Mouse (Mus musculus): Measurements from ENCODE around the gene Golga2. TPM values are rescaled to one million over a fixed set of nuclear protein-coding genes. Genes with fewer than 3 reads are reported as not detected.

Golga2 gene
- polyA plus RNA-seq, 1 experiment from 2014 or later = 22.2 TPM

DNA sequence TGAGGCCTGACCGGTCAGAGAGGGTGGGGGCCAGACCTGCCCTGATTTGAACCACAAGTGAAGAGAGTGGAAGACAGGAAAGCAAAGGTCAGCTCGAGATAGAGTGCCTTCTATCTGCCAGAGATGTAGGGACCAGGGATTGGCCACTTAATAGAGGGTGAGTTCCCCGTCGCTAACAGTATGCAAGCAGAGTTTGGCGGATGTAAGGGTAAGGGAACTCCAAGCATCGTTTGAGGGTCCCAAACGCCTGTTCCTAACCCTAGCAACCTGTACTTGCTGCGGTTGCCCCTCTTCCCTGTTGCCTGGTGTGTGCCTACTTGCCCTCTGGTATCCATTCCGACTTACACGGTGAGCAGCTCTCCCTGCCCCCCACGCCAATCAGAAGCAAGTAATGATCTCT is 33.5 kb downstream of the Golga2 start:
- no peaks in the 10 kb centered on the region for H3K36me3 ChIP-seq
- H3K27me3 ChIP-seq (replicated peaks) = peaks cover 38% of the 10 kb centered on the region
- peak overlapping the region; percentile 90; the same call in 1 of the 2 replicates for H3K27ac ChIP-seq (replicated peaks)
- H3K9me3 ChIP-seq = no peaks in the 10 kb centered on the region
- no peak overlapping the region for H3K4me2 ChIP-seq
- 58% methylated on average over 11 of the region's 11 CpGs for WGBS
- no peak overlapping the region for H3K9ac ChIP-seq
- no peak for ATAC-seq (ENCODE audit: extremely low read depth, insufficient number of reproducible peaks, low FRiP score, low TSS enrichment)
- H3K4me1 ChIP-seq = peaks cover 56% of the 10 kb centered on the region
- no peak overlapping the region for H3K4me3 ChIP-seq

DNA sequence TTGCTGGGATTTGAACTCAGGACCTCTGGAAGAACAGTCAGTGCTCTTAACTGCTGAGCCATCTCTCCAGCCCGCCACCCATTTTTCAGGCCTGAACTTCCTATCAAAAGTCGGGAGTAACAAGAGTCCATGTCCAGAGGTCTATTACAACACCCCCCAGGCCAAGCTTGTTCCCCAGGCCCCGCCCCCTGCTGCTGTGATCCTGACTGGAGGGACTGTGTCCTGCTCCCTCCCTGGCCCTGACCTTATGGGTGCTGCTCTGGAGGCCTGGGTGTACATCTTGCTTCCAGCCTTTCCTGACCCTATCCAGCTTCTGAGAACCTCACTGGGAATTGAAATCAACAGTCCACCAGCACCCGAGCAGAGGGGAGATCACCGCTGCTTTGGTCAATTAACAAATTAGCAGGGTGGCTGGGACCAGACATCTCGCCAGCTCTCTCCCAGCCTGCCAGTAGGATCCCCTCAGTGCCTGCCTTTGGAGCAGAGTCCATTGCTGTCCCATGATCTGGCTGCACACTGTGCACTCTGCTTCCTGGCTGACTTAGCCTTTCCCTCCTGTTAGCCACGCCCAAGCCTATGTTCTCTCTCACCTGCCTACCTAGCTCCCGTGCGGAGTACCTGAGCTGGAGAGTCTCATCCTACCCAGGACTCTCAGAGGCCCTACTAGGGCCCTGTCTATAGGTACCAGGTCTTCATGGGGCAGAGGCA is 34.6 kb downstream of the Golga2 start:
- Histone ChIP-seq H3K9me3 (no peaks in the 10 kb centered on the region), H3K4me3 (no peak overlapping the region), H3K27me3 (replicated peaks) (peaks cover 35% of the 10 kb centered on the region), H3K36me3 (no peaks in the 10 kb centered on the region), H3K9ac (no peak overlapping the region), H3K4me1 (peaks cover 47% of the 10 kb centered on the region), H3K4me2 (no peak overlapping the region), H3K27ac (replicated peaks) (0 out of 2 replicates have a peak overlapping the region, but pooled peaks have one; percentile 21)
- no peak for ATAC-seq (ENCODE audit: extremely low read depth, insufficient number of reproducible peaks, low FRiP score, low TSS enrichment)
- 61% methylated on average over 9 of the region's 9 CpGs for WGBS

DNA sequence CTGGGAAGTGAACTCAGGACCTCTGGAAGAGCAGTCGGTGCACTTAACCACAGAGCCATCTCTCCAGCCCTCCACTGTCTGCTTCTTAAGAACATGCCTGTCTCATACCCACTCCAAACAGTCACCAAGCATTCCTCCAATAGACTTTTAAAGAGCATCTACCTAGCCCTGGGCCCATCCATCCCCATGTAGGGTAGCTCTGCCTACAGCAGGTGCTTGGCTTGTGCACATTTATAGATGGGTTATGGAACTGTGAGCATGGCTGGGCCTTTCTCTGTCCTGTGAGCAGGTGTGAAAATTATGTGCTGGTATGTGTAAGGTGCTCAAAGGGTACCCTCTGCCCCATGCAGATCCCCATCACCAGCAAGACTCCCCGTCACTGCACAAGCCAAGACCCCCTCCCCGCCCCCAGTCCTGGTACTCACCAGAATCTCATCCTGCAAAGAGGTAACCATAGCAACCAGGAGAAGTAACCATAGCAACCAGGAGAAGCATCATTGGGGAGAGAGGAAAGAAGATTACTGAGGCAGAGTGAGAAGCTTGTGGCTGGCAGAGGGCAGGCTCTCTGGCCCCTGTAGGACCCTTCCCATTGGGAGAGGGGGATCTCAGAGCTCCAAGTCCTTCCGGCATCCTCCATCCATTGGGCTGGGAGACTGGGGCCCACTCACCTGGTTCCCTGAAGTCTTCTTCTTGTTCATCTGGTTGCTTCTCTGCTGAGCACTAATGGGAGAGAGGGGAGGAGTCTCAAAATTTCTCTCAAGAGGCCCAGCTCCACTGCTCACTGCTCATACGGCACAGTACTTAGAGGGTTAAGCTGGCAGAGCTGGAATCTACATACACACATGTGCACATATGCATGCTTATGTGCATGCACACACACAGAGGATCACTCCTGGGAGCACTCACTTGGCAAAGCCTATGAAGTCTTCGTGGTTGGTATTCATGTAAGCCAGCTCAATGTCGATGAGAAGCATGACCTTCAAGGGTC is 35.9 kb downstream of the Golga2 start:
- Histone ChIP-seq H3K4me1 (peaks cover 34% of the 10 kb centered on the region), H3K27me3 (replicated peaks) (peaks cover 23% of the 10 kb centered on the region; the same call in 1 of the 2 replicates), H3K36me3 (no peaks in the 10 kb centered on the region), H3K9ac (no peak overlapping the region), H3K27ac (replicated peaks) (no peak overlapping the region), H3K4me3 (no peak overlapping the region), H3K4me2 (no peak overlapping the region), H3K9me3 (no peaks in the 10 kb centered on the region)
- 74% methylated on average over 7 of the region's 7 CpGs for WGBS
- no peak for ATAC-seq (ENCODE audit: extremely low read depth, insufficient number of reproducible peaks, low FRiP score, low TSS enrichment)

DNA sequence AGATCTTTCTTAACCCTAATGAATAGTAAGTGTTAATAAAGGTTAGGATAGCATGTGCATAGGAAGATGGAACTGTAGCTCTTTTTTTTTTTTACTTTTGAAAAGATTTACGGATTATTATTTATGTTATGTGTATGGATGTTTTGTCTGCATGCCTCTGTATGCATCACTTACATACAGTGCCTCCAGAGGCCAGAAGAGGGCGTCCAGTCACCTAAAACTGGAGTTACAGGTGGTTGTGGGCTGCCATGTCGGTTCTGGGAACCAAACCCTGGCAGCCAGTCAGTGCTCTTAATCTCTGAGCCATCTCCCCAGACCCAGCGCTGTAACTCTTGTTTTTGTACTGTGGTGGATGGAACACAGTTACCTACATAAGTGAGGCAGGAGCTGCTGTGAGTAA is 37.1 kb downstream of the Golga2 start:
- WGBS = 63% methylated on average over 4 of the region's 4 CpGs
- peaks cover 12% of the 10 kb centered on the region; the same call in 1 of the 2 replicates for H3K27me3 ChIP-seq (replicated peaks)
- no peaks in the 10 kb centered on the region for H3K9me3 ChIP-seq
- H3K4me1 ChIP-seq = peaks cover 27% of the 10 kb centered on the region
- H3K4me2 ChIP-seq = no peak overlapping the region
- no peak overlapping the region for H3K4me3 ChIP-seq
- no peak overlapping the region for H3K27ac ChIP-seq (replicated peaks)
- no peaks in the 10 kb centered on the region for H3K36me3 ChIP-seq
- H3K9ac ChIP-seq = no peak overlapping the region
- ATAC-seq (ENCODE audit: extremely low read depth, insufficient number of reproducible peaks, low FRiP score, low TSS enrichment) = no peak

DNA sequence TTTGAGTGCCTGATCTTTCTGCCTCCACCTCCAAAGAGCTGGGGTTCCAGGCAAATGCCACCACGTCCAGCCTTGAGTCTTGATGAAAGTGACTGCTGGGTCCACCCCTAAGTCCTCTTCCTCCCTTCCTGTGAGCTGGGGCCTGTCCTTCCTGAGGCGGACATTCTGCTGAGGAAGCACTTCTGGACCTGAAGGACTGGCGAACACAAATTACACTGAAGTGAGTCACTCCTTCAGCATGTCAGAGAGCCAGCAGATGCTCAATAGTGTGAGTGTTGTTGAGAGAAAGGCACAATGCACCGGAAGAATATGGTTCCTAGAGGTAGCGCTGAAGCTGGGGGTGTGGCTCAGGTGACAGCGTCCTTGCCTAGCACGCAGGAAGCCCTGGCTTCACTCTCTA is 38.2 kb downstream of the Golga2 start:
- H3K4me3 ChIP-seq = no peak overlapping the region

DNA sequence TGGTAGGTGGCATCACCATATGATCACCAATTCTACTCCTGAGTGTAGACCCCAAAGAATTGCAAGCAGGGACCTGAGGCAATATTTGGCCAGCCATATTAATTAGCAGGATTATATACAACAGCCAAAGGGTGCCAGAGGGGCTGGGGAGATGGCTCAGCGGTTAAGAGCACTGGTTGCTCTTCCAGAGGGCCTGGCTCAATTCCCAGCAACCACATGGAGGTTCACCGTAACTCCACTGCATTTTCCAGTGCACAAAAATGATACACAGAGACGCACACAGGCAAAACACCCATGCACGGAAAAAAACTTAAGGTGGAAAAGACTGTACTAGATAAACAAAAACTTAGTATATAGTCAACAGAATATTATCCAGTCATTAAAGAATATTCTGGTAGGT is 40.0 kb downstream of the Golga2 start:
- H3K4me1 ChIP-seq = peaks cover 14% of the 10 kb centered on the region; the same call in 1 of the 2 replicates
- ATAC-seq (ENCODE audit: extremely low read depth, insufficient number of reproducible peaks, low FRiP score, low TSS enrichment) = no peak
- WGBS = 80% methylated on average over 4 of the region's 4 CpGs
- H3K27me3 ChIP-seq (replicated peaks) = peaks cover 2% of the 10 kb centered on the region
- no peak overlapping the region for H3K27ac ChIP-seq (replicated peaks)
- no peak overlapping the region for H3K4me3 ChIP-seq
- no peaks in the 10 kb centered on the region for H3K9me3 ChIP-seq
- H3K36me3 ChIP-seq = no peaks in the 10 kb centered on the region
- no peak overlapping the region for H3K4me2 ChIP-seq
- no peak overlapping the region for H3K9ac ChIP-seq

More for the DNA sequence above, 38.2 kb downstream of the Golga2 start:
- WGBS = 38% methylated on average over 7 of the region's 7 CpGs
- no peaks in the 10 kb centered on the region for H3K9me3 ChIP-seq
- H3K9ac ChIP-seq = no peak overlapping the region
- no peak overlapping the region for H3K4me2 ChIP-seq
- peak overlapping the region; percentile 49 for H3K27ac ChIP-seq (replicated peaks)
- no peak for ATAC-seq (ENCODE audit: extremely low read depth, insufficient number of reproducible peaks, low FRiP score, low TSS enrichment)
- no peaks in the 10 kb centered on the region for H3K36me3 ChIP-seq
- H3K4me1 ChIP-seq = peaks cover 21% of the 10 kb centered on the region
- peaks cover 9% of the 10 kb centered on the region; the same call in 1 of the 2 replicates for H3K27me3 ChIP-seq (replicated peaks)

DNA sequence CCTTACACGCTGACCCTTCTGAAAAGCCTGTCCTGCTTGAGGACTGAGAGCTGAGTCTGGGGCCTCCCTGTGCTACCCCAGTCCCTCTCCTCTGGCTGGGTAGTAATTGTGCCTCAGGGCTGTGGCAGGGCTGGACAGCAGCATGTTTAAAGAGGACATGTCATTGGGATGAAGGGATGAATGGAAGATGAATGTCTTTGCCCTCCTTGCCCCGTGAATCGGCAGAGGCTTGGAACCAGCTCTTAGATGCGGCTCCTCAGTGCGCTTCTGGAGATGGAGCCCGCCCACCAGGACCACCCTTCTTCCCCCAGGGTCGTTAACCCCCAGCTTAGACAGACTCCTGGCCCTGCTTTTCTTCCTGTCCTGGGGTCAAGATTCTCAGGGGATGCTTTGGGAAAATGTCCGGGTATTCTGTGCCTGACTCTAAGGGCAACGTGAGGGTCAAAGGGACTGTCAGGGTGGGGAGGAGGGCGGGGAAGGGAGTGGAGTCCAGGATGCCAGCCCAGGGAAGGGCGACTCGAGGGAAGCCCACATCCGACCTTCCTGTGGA is 41.8 kb downstream of the Golga2 start:
- peak overlapping the region; percentile 76 for H3K27ac ChIP-seq (replicated peaks)
- WGBS = 40% methylated on average over 13 of the region's 13 CpGs

DNA sequence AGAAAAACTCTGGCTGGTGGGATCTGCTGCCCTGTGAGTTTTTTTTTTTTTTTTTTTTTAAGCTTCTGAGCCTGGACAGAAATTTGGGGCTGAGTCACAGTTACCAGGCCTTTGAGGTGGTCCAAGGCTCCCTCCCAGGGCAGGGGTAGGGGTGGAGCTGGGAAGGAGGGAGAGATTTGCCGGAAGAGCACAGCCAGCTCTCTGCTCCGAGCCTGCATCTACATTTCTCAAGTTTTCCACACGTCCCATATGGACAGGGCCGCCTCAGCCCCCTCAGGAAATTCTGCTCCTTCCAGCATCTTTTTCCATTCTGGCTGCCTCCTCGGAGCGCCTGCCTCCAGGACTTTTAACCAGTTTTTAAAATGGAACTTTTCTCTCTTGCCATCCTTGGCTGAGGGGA is 42.3 kb downstream of the Golga2 start:
- Histone ChIP-seq H3K9ac (peak overlapping the region; percentile 61; the same call in 1 of the 2 replicates), H3K27ac (replicated peaks) (peak overlapping the region; percentile 76)
- WGBS = 26% methylated on average over 6 of the region's 6 CpGs

More for the DNA sequence above, 41.8 kb downstream of the Golga2 start:
- H3K9ac ChIP-seq = peak overlapping the region; percentile 61
- no peaks in the 10 kb centered on the region for H3K36me3 ChIP-seq
- H3K9me3 ChIP-seq = no peaks in the 10 kb centered on the region
- no peak overlapping the region for H3K4me3 ChIP-seq
- H3K27me3 ChIP-seq (replicated peaks) = peaks cover 18% of the 10 kb centered on the region
- no peak overlapping the region for H3K4me2 ChIP-seq
- H3K4me1 ChIP-seq = peaks cover 11% of the 10 kb centered on the region; the same call in 1 of the 2 replicates
- no peak for ATAC-seq (ENCODE audit: extremely low read depth, insufficient number of reproducible peaks, low FRiP score, low TSS enrichment)

DNA sequence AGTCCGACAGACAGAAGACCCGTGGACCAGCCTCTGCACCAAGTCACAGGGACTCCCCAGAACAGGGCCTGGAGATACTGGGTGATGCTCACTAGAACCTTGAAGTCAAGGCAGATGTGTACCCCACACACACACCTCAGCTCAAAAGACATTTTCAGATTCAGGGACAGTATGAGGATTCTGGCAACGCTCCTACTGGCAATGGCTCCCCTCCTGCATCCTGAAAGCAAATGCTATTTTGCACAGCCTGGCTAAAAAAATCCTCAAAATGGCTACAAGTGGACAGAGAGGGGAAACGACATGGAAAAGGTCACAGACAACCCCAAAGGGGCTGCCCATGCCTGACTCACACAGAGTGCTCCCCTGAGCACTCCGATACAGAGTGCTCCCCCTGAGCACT is 45.0 kb downstream of the Golga2 start:
- no peak for ATAC-seq (ENCODE audit: extremely low read depth, insufficient number of reproducible peaks, low FRiP score, low TSS enrichment)
- Histone ChIP-seq H3K9me3 (no peaks in the 10 kb centered on the region), H3K4me3 (no peak overlapping the region), H3K27ac (replicated peaks) (no peak overlapping the region), H3K4me2 (no peak overlapping the region), H3K4me1 (peaks cover 11% of the 10 kb centered on the region; the same call in 1 of the 2 replicates), H3K27me3 (replicated peaks) (peaks cover 49% of the 10 kb centered on the region), H3K9ac (no peak overlapping the region), H3K36me3 (no peaks in the 10 kb centered on the region)
- WGBS = 77% methylated on average over 5 of the region's 5 CpGs

More for the DNA sequence above, 42.3 kb downstream of the Golga2 start:
- Histone ChIP-seq H3K4me2 (no peak overlapping the region), H3K4me1 (peaks cover 11% of the 10 kb centered on the region; the same call in 1 of the 2 replicates), H3K9me3 (no peaks in the 10 kb centered on the region), H3K36me3 (no peaks in the 10 kb centered on the region), H3K4me3 (no peak overlapping the region), H3K27me3 (replicated peaks) (peaks cover 24% of the 10 kb centered on the region)
- ATAC-seq (ENCODE audit: extremely low read depth, insufficient number of reproducible peaks, low FRiP score, low TSS enrichment) = no peak

DNA sequence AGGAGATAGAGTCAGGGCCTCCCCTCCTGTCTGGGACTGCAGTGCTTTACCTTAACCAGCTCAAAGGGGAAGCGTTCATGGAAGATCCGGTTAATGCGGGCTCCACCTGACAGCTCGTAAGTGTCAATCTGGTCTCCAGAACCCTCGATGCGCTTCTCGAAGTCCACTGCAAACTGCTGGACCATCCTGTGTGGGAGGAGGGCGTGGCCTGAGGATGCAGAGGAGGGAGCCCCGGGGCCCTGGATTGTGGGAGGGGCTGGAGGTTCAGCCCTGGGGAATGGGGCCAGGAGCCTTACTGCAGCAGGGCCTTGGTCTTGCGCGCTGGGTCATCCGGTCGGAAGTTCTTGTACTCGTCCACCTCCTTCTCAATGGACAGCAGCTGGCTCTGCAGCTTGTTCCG is 48.7 kb downstream of the Golga2 start:
- Histone ChIP-seq H3K9ac (no peak overlapping the region), H3K27me3 (replicated peaks) (peaks cover 63% of the 10 kb centered on the region), H3K27ac (replicated peaks) (no peak overlapping the region), H3K4me2 (no peak overlapping the region), H3K4me3 (no peak overlapping the region), H3K36me3 (peaks cover 3% of the 10 kb centered on the region; the same call in 1 of the 2 replicates), H3K4me1 (no peaks in the 10 kb centered on the region), H3K9me3 (no peaks in the 10 kb centered on the region)
- ATAC-seq (ENCODE audit: extremely low read depth, insufficient number of reproducible peaks, low FRiP score, low TSS enrichment) = no peak
- 42% methylated on average over 15 of the region's 15 CpGs for WGBS
